Mouse (Mus musculus): Measurements from ENCODE around the gene March9. TPM values are rescaled to one million over a fixed set of nuclear protein-coding genes. Genes with fewer than 3 reads are reported as not detected.

March9 gene
- polyA plus RNA-seq (2012; rRNA removed) (0.07 and 0.12 TPM in 2 replicates), polyA plus RNA-seq (2014; fragmentation: Nextera tagmentation; extraction: Ambion mirVana) (not detected in 2 replicates)

- H3K4me1 ChIP-seq (replicated peaks; ENCODE audit: control insufficient read depth in 2 of 2, insufficient read depth in 2 of 2, low read length in 1 of 2): peaks cover 8 to 13% of the 10 kb centered on the region in 2 experiments; a peak in 3 of 4 replicates
- peak within 1 kb of the TSS; percentile 23 to 61 for H3K4me3 ChIP-seq (ENCODE audit: insufficient read depth in 1 of 2, low read depth in 2 of 2, low read length in 2 of 2)
- ATAC-seq (ENCODE audit: insufficient read depth) (no peak), DNase-seq (ENCODE audit: low read depth in 3 of 3, low spot score in 3 of 3) (no peak)
- peaks cover 6% of the 10 kb centered on the region for H3K36me3 ChIP-seq (replicated peaks; ENCODE audit: control insufficient read depth, insufficient read depth, low read depth)
- 2% methylated on average over 69 of the region's 72 CpGs for WGBS (ENCODE audit: insufficient replicate concordance)
- H3K9me3 ChIP-seq (ENCODE audit: control insufficient read depth, low read length): no peaks in the 10 kb centered on the region
- H3K27me3 ChIP-seq (ENCODE audit: control insufficient read depth, insufficient read depth, low read length): peaks cover 55% of the 10 kb centered on the region
- H3K9ac ChIP-seq (replicated peaks): peak within 1 kb of the TSS; percentile 12; the same call in 1 of the 2 replicates
- H3K4me2 ChIP-seq (ENCODE audit: low read depth): peak within 1 kb of the TSS; percentile 74
- no peak within 1 kb of the TSS for H3K27ac ChIP-seq
- TF ChIP-seq CTCF (IDR thresholded peaks at IDR 0.05; ENCODE audit: low read depth) (no peak), EP300 (IDR thresholded peaks at IDR 0.05; ENCODE audit: low read depth) (no peak)
These were observed at the start of gene March9 for GRCm38 (mm10) chr10:127059968-127060916. TSS of gene March9 (minus strand) at chr10:127060184.

DNA sequence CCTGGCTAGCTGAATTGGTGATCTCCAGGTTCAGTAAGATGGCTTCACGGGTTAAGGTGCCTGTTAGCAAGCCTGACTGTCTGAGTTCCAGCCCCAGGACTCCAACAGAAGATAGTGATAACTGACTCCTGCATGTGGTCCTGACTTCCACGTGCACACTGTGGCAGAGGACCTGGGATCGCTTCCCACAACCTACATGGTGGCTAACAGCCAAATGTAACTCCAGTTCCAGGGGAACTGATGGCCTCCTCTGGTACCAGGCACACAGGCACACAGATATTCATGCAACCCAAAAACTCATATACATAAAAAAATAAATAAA lies 48.2 kb upstream of the March9 start:
- 15% methylated on average over 3 of the region's 3 CpGs for WGBS (ENCODE audit: insufficient replicate concordance)
- no peak overlapping the region for H3K9ac ChIP-seq (replicated peaks)

GRCm38 (mm10) chr10:127107563-127108261 lies 47.7 kb upstream of the March9 start:
- WGBS (ENCODE audit: insufficient replicate concordance): 19% methylated on average over 16 of the region's 16 CpGs
- Histone ChIP-seq H3K9ac (replicated peaks) (no peak overlapping the region), H3K4me2 (ENCODE audit: low read depth) (peak overlapping the region; percentile 35), H3K36me3 (replicated peaks; ENCODE audit: control insufficient read depth, insufficient read depth, low read depth) (no peaks in the 10 kb centered on the region), H3K27me3 (ENCODE audit: control insufficient read depth, insufficient read depth, low read length) (no peaks in the 10 kb centered on the region), H3K9me3 (ENCODE audit: control insufficient read depth, low read length) (no peaks in the 10 kb centered on the region), H3K27ac (peak overlapping the region; percentile 39; the same call in 1 of the 2 replicates), H3K4me1 (replicated peaks; ENCODE audit: control insufficient read depth in 2 of 2, insufficient read depth in 2 of 2, low read length in 1 of 2) (peaks cover 11 to 23% of the 10 kb centered on the region in 2 experiments), H3K4me3 (ENCODE audit: insufficient read depth in 1 of 2, low read depth in 2 of 2, low read length in 2 of 2) (no peak overlapping the region)
- DNase-seq (ENCODE audit: low read depth in 3 of 3, low spot score in 3 of 3) (no peak), ATAC-seq (ENCODE audit: insufficient read depth) (peak; percentile 80)
- TF ChIP-seq CTCF (IDR thresholded peaks at IDR 0.05; ENCODE audit: low read depth): no peak
- peak; percentile 57 for TF ChIP-seq EP300 (IDR thresholded peaks at IDR 0.05; ENCODE audit: low read depth)

More for the DNA sequence above, 48.2 kb upstream of the March9 start:
- no peaks in the 10 kb centered on the region for H3K9me3 ChIP-seq (ENCODE audit: control insufficient read depth, low read length)
- peak overlapping the region; percentile 39; the same call in 1 of the 2 replicates for H3K27ac ChIP-seq
- no peaks in the 10 kb centered on the region for H3K27me3 ChIP-seq (ENCODE audit: control insufficient read depth, insufficient read depth, low read length)
- no peaks in the 10 kb centered on the region for H3K36me3 ChIP-seq (replicated peaks; ENCODE audit: control insufficient read depth, insufficient read depth, low read depth)
- DNase-seq (ENCODE audit: low read depth in 3 of 3, low spot score in 3 of 3) (no peak), ATAC-seq (ENCODE audit: insufficient read depth) (peak; percentile 59)
- peaks cover 11 to 23% of the 10 kb centered on the region in 2 experiments for H3K4me1 ChIP-seq (replicated peaks; ENCODE audit: control insufficient read depth in 2 of 2, insufficient read depth in 2 of 2, low read length in 1 of 2)
- no peak overlapping the region; the same call in 1 of the 2 replicates for H3K4me2 ChIP-seq (ENCODE audit: low read depth)
- TF ChIP-seq CTCF (IDR thresholded peaks at IDR 0.05; ENCODE audit: low read depth) (no peak), EP300 (IDR thresholded peaks at IDR 0.05; ENCODE audit: low read depth) (no peak)
- no peak overlapping the region for H3K4me3 ChIP-seq (ENCODE audit: insufficient read depth in 1 of 2, low read depth in 2 of 2, low read length in 2 of 2)

GRCm38 (mm10) chr10:127103631-127104030 lies 43.6 kb upstream of the March9 start:
- Histone ChIP-seq H3K27me3 (ENCODE audit: control insufficient read depth, insufficient read depth, low read length) (no peaks in the 10 kb centered on the region), H3K4me2 (ENCODE audit: low read depth) (no peak overlapping the region), H3K9me3 (ENCODE audit: control insufficient read depth, low read length) (no peaks in the 10 kb centered on the region), H3K36me3 (replicated peaks; ENCODE audit: control insufficient read depth, insufficient read depth, low read depth) (no peaks in the 10 kb centered on the region; the same call in none of the 2 replicates), H3K9ac (replicated peaks) (no peak overlapping the region), H3K4me3 (ENCODE audit: insufficient read depth in 1 of 2, low read depth in 2 of 2, low read length in 2 of 2) (no peak overlapping the region), H3K27ac (no peak overlapping the region), H3K4me1 (replicated peaks; ENCODE audit: control insufficient read depth in 2 of 2, insufficient read depth in 2 of 2, low read length in 1 of 2) (peaks cover 19 to 34% of the 10 kb centered on the region in 2 experiments)
- ATAC-seq (ENCODE audit: insufficient read depth): no peak
- 27% methylated on average over 7 of the region's 7 CpGs for WGBS (ENCODE audit: insufficient replicate concordance)
- TF ChIP-seq CTCF (IDR thresholded peaks at IDR 0.05; ENCODE audit: low read depth) (no peak), EP300 (IDR thresholded peaks at IDR 0.05; ENCODE audit: low read depth) (no peak)
- DNase-seq (ENCODE audit: low read depth in 3 of 3, low spot score in 3 of 3): no peak
